Comparison of ENCODE assay signal across 8 mouse cellular contexts in genomic region chr2:136921003-136921408, GRCm38 (mm10). TPM values are rescaled to one million over a fixed set of nuclear protein-coding genes. Genes with fewer than 3 reads are reported as not detected.
A peak's percentile ranks its signal among the peaks of the same experiment; 100 is the strongest.
DNase-seq lines count a peak whose midpoint lies in the region; ATAC-seq and TF ChIP-seq lines count a peak whose summit lies in the region.

No protein-coding gene starts in this region.

- H3K4me3 ChIP-seq in lung, postnatal 0 days (ENCODE audit: low read depth, low read length): no peak overlapping the region
- no peak overlapping the region for H3K4me3 ChIP-seq in intestine, postnatal 0 days (ENCODE audit: low read depth, low read length)

- WGBS in lung, postnatal 0 days: 34% methylated on average over 4 of the region's 4 CpGs
- 29% methylated on average over 4 of the region's 4 CpGs for WGBS in intestine, postnatal 0 days

- H3K9me3 ChIP-seq in lung, postnatal 0 days (ENCODE audit: low read length): no peaks in the 10 kb centered on the region
- H3K9me3 ChIP-seq in intestine, postnatal 0 days (ENCODE audit: control insufficient read depth): no peaks in the 10 kb centered on the region

- no peak overlapping the region for H3K27ac ChIP-seq in lung, postnatal 0 days (ENCODE audit: low read length)
- H3K27ac ChIP-seq in intestine, postnatal 0 days (ENCODE audit: low read depth, low read length): 0 out of 2 replicates have a peak overlapping the region, but pooled peaks have one; percentile 16

- H3K4me2 ChIP-seq in lung, postnatal 0 days (replicated peaks; ENCODE audit: low read depth, low read length): no peak overlapping the region
- peak overlapping the region; percentile 43; the same call in 1 of the 2 replicates for H3K4me2 ChIP-seq in intestine, postnatal 0 days (replicated peaks; ENCODE audit: low read depth)

- DNase-seq in cerebellum, postnatal 14 days: peak; percentile 12 to 26
- no peak for DNase-seq in cerebellum, adult 9-10 months
- DNase-seq in lung, postnatal 0 days (ENCODE audit: low spot score): peak; percentile 42
- no peak for DNase-seq in lung, postnatal 14 days
- DNase-seq in c-Kit-positive CD71-positive TER-119-positive erythroid progenitor cells, embryonic 14.5 days (ENCODE audit: low spot score): peak; percentile 53
- peak; percentile 31 to 44 for DNase-seq in right cerebral cortex, postnatal 10 days (ENCODE audit: low spot score in 2 of 2)
- DNase-seq in ovary, postnatal 10 days (ENCODE audit: low spot score): no peak

- no peak overlapping the region for H3K9ac ChIP-seq in lung, postnatal 0 days (replicated peaks; ENCODE audit: low read depth)
- no peak overlapping the region for H3K9ac ChIP-seq in intestine, postnatal 0 days (ENCODE audit: low read depth, low read length)

- no peak for TF ChIP-seq CTCF in lung, postnatal 0 days (IDR thresholded peaks at IDR 0.05)
- no peak for TF ChIP-seq CTCF in intestine, postnatal 0 days (IDR thresholded peaks at IDR 0.05; ENCODE audit: low read depth)

- H3K36me3 ChIP-seq in lung, postnatal 0 days (ENCODE audit: insufficient read depth, low read length): no peaks in the 10 kb centered on the region
- H3K36me3 ChIP-seq in intestine, postnatal 0 days (ENCODE audit: control insufficient read depth, insufficient read depth): no peaks in the 10 kb centered on the region

- H3K4me1 ChIP-seq in lung, postnatal 0 days (ENCODE audit: insufficient read depth, low read depth, low read length): no peaks in the 10 kb centered on the region
- peaks cover 3% of the 10 kb centered on the region for H3K4me1 ChIP-seq in intestine, postnatal 0 days (replicated peaks; ENCODE audit: control insufficient read depth, insufficient read depth, low read length)

- TF ChIP-seq EP300 in lung, postnatal 0 days (IDR thresholded peaks at IDR 0.05): no peak

- ATAC-seq in lung, postnatal 0 days: peak; percentile 57
- ATAC-seq in intestine, postnatal 0 days: peak; percentile 94

- H3K27me3 ChIP-seq in lung, postnatal 0 days (replicated peaks; ENCODE audit: insufficient read depth, low read length): no peaks in the 10 kb centered on the region
- no peaks in the 10 kb centered on the region for H3K27me3 ChIP-seq in intestine, postnatal 0 days (replicated peaks; ENCODE audit: control insufficient read depth, insufficient read depth, low read length)

RNA-seq across cellular contexts. Expression of gene AL731706.1, which starts 29.8 kb away (rescaled TPM):
- 24.3 and 24.8 TPM in 2 replicates for polyA plus RNA-seq in lung, postnatal 0 days (2015; fragmentation: Nextera tagmentation; extraction: Ambion mirVana)
- 70.4 and 72.9 TPM in 2 replicates for polyA plus RNA-seq in intestine, postnatal 0 days (2015; fragmentation: Nextera tagmentation; extraction: Ambion mirVana)

RNA-seq across cellular contexts. Expression of gene Mkks, which starts 29.8 kb away (rescaled TPM):
- polyA plus RNA-seq in lung, postnatal 0 days (2015; fragmentation: Nextera tagmentation; extraction: Ambion mirVana): 6.7 and 7.6 TPM in 2 replicates
- 25.3 and 26.2 TPM in 2 replicates for polyA plus RNA-seq in intestine, postnatal 0 days (2015; fragmentation: Nextera tagmentation; extraction: Ambion mirVana)

RNA-seq across cellular contexts. Expression of gene Slx4ip, which starts 30.0 kb away (rescaled TPM):
- 3.1 and 3.2 TPM in 2 replicates for polyA plus RNA-seq in lung, postnatal 0 days (2015; fragmentation: Nextera tagmentation; extraction: Ambion mirVana)
- polyA plus RNA-seq in intestine, postnatal 0 days (2015; fragmentation: Nextera tagmentation; extraction: Ambion mirVana): 2.8 and 3.5 TPM in 2 replicates

RNA-seq across cellular contexts. Expression of gene AL731706.2, which starts 35.5 kb away (rescaled TPM):
- 21.4 and 24.6 TPM in 2 replicates for polyA plus RNA-seq in lung, postnatal 0 days (2015; fragmentation: Nextera tagmentation; extraction: Ambion mirVana)
- polyA plus RNA-seq in intestine, postnatal 0 days (2015; fragmentation: Nextera tagmentation; extraction: Ambion mirVana): 52.5 and 61.5 TPM in 2 replicates

Comparison
In these comparisons a context has a peak if more than half of its experiments do, and no peak if none do; other contexts are left out.
1. DNase-seq: peak in cerebellum, postnatal 14 days (2 of 2), lung, postnatal 0 days (single experiment), c-Kit-positive CD71-positive TER-119-positive erythroid progenitor cells, embryonic 14.5 days (single experiment) and right cerebral cortex, postnatal 10 days (2 of 2); none in cerebellum, adult 9-10 months (single experiment), lung, postnatal 14 days (single experiment) and ovary, postnatal 10 days (single experiment).